Comparison of ENCODE assay signal across 28 mouse cellular contexts in genomic region chr13:45437134-45437533, GRCm38 (mm10). TPM values are rescaled to one million over a fixed set of nuclear protein-coding genes. Genes with fewer than 3 reads are reported as not detected.
DNase-seq lines count a peak whose midpoint lies in the region; ATAC-seq and TF ChIP-seq lines count a peak whose summit lies in the region.
"Had no signal": no experiment of that assay in that cellular context is flagged by ENCODE, and none has a peak within 500 bp of the region (broad histone marks: within the 10 kb centered on the region; RNA-seq: fewer than 3 reads in every experiment).

No protein-coding gene starts in this region.

- no peaks in the 10 kb centered on the region for H3K4me1 ChIP-seq in hindbrain, postnatal 0 days (ENCODE audit: insufficient read depth, low read length)
- no peaks in the 10 kb centered on the region for H3K4me1 ChIP-seq in hindbrain, embryonic 12.5 days
- H3K4me1 ChIP-seq in kidney, embryonic 15.5 days: peaks cover 7% of the 10 kb centered on the region; the same call in 1 of the 2 replicates
- H3K4me1 ChIP-seq in forebrain, embryonic 10.5 days: no peaks in the 10 kb centered on the region
- H3K4me1 ChIP-seq: embryonic facial prominence, embryonic 12.5 days; forebrain, embryonic 15.5 days; hindbrain, embryonic 13.5 days; midbrain, embryonic 15.5 days; neural tube, embryonic 12.5 days; stomach, embryonic 15.5 days had no signal

- H3K4me3 ChIP-seq in hindbrain, postnatal 0 days (ENCODE audit: low read length): no peak overlapping the region
- H3K4me3 ChIP-seq in hindbrain, embryonic 12.5 days: no peak overlapping the region
- H3K4me3 ChIP-seq in gastrocnemius, adult 2 months: peak overlapping the region; percentile 34
- H3K4me3 ChIP-seq in kidney, embryonic 15.5 days (replicated peaks): no peak overlapping the region
- H3K4me3 ChIP-seq in forebrain, embryonic 10.5 days: no peak overlapping the region
- H3K4me3 ChIP-seq: embryonic facial prominence, embryonic 12.5 days; forebrain, embryonic 15.5 days; hindbrain, embryonic 13.5 days; liver, embryonic 12.5 days; midbrain, embryonic 15.5 days; neural tube, embryonic 12.5 days; stomach, embryonic 15.5 days had no signal

- 71% methylated on average over 9 of the region's 9 CpGs for WGBS in hindbrain, postnatal 0 days
- WGBS in hindbrain, embryonic 12.5 days: 91% methylated on average over 9 of the region's 9 CpGs
- 85% methylated on average over 9 of the region's 9 CpGs for WGBS in kidney, embryonic 15.5 days
- 96% methylated on average over 9 of the region's 9 CpGs for whole genome bisulfite sequencing in forebrain, embryonic 10.5 days

- H3K4me2 ChIP-seq in hindbrain, postnatal 0 days (ENCODE audit: low read depth, low read length): no peak overlapping the region
- no peak overlapping the region for H3K4me2 ChIP-seq in hindbrain, embryonic 12.5 days (replicated peaks)
- H3K4me2 ChIP-seq in kidney, embryonic 15.5 days: no peak overlapping the region
- H3K4me2 ChIP-seq: embryonic facial prominence, embryonic 12.5 days; forebrain, embryonic 15.5 days; heart, embryonic 11.5 days; hindbrain, embryonic 13.5 days; liver, embryonic 12.5 days; midbrain, embryonic 15.5 days; neural tube, embryonic 12.5 days; stomach, embryonic 15.5 days had no signal

- H3K27me3 ChIP-seq in hindbrain, postnatal 0 days (ENCODE audit: insufficient read depth, low read length): no peaks in the 10 kb centered on the region
- no peaks in the 10 kb centered on the region for H3K27me3 ChIP-seq in hindbrain, embryonic 12.5 days
- no peaks in the 10 kb centered on the region for H3K27me3 ChIP-seq in kidney, embryonic 15.5 days
- H3K27me3 ChIP-seq in forebrain, embryonic 10.5 days (ENCODE audit: poor library complexity, severe bottlenecking): no peaks in the 10 kb centered on the region
- H3K27me3 ChIP-seq: embryonic facial prominence, embryonic 12.5 days; forebrain, embryonic 15.5 days; hindbrain, embryonic 13.5 days; midbrain, embryonic 15.5 days; neural tube, embryonic 12.5 days; stomach, embryonic 15.5 days had no signal

- H3K9ac ChIP-seq in hindbrain, postnatal 0 days (replicated peaks; ENCODE audit: low read length): no peak overlapping the region
- no peak overlapping the region for H3K9ac ChIP-seq in hindbrain, embryonic 12.5 days
- H3K9ac ChIP-seq in kidney, embryonic 15.5 days: no peak overlapping the region
- H3K9ac ChIP-seq: embryonic facial prominence, embryonic 12.5 days; forebrain, embryonic 15.5 days; hindbrain, embryonic 13.5 days; liver, embryonic 12.5 days; midbrain, embryonic 15.5 days; neural tube, embryonic 12.5 days; stomach, embryonic 15.5 days had no signal

- H3K36me3 ChIP-seq in hindbrain, postnatal 0 days (ENCODE audit: insufficient read depth, low read length): no peaks in the 10 kb centered on the region
- no peaks in the 10 kb centered on the region for H3K36me3 ChIP-seq in hindbrain, embryonic 12.5 days
- H3K36me3 ChIP-seq in kidney, embryonic 15.5 days: no peaks in the 10 kb centered on the region
- H3K36me3 ChIP-seq in forebrain, embryonic 10.5 days (replicated peaks): no peaks in the 10 kb centered on the region
- H3K36me3 ChIP-seq: embryonic facial prominence, embryonic 12.5 days; forebrain, embryonic 15.5 days; G1E; hindbrain, embryonic 13.5 days; liver, embryonic 12.5 days; midbrain, embryonic 15.5 days; neural tube, embryonic 12.5 days; stomach, embryonic 15.5 days had no signal

- no peak overlapping the region for H3K27ac ChIP-seq in hindbrain, postnatal 0 days
- H3K27ac ChIP-seq in hindbrain, embryonic 12.5 days: no peak overlapping the region
- H3K27ac ChIP-seq in gastrocnemius, adult 2 months: no peak overlapping the region
- no peak overlapping the region for H3K27ac ChIP-seq in kidney, embryonic 15.5 days
- H3K27ac ChIP-seq in forebrain, embryonic 10.5 days: no peak overlapping the region
- H3K27ac ChIP-seq: embryonic facial prominence, embryonic 12.5 days; forebrain, embryonic 15.5 days; hindbrain, embryonic 13.5 days; liver, embryonic 12.5 days; macrophage; midbrain, embryonic 15.5 days; neural tube, embryonic 12.5 days; stomach, embryonic 15.5 days had no signal

- ATAC-seq in hindbrain, postnatal 0 days: no peak
- no peak for ATAC-seq in hindbrain, embryonic 12.5 days (ENCODE audit: low FRiP score)
- ATAC-seq in kidney, embryonic 15.5 days (replicated peaks; ENCODE audit: low FRiP score): no peak
- ATAC-seq: forebrain, embryonic 15.5 days; intestine, postnatal 0 days; liver, embryonic 12.5 days; lung, postnatal 0 days; midbrain, embryonic 15.5 days had no signal

- TF ChIP-seq CTCF in hindbrain, postnatal 0 days (IDR thresholded peaks at IDR 0.05; ENCODE audit: low read depth): no peak
- TF ChIP-seq CTCF in gastrocnemius, adult 2 months (IDR thresholded peaks at IDR 0.05): no peak

- intact Hi-C loops in gastrocnemius, adult 2 months (cut with DNase I): no loop called here

- no peaks in the 10 kb centered on the region for H3K9me3 ChIP-seq in hindbrain, postnatal 0 days (ENCODE audit: low read length)
- no peaks in the 10 kb centered on the region for H3K9me3 ChIP-seq in hindbrain, embryonic 12.5 days (replicated peaks)
- no peaks in the 10 kb centered on the region for H3K9me3 ChIP-seq in kidney, embryonic 15.5 days (replicated peaks)
- no peaks in the 10 kb centered on the region for H3K9me3 ChIP-seq in forebrain, embryonic 10.5 days
- H3K9me3 ChIP-seq: embryonic facial prominence, embryonic 12.5 days; forebrain, embryonic 15.5 days; G1E; hindbrain, embryonic 13.5 days; liver, embryonic 12.5 days; midbrain, embryonic 15.5 days; neural tube, embryonic 12.5 days; stomach, embryonic 15.5 days had no signal

- peak; percentile 39 for DNase-seq in adrenal gland, postnatal 14 days
- DNase-seq in adrenal gland, adult 8-10 months: no peak
- peak; percentile 42 for DNase-seq in hindbrain, postnatal 0 days (ENCODE audit: low spot score)
- DNase-seq in gastrocnemius, adult 2 months: peak; percentile 86
- DNase-seq in gastrocnemius, postnatal 4 days (ENCODE audit: low spot score in 2 of 2): peak; percentile 38 to 67
- no peak for DNase-seq in forebrain, embryonic 10.5 days (ENCODE audit: extremely low spot score, low spot score)
- DNase-seq: adrenal gland, postnatal 25 days; cerebellum, adult 18-20 months; embryo, embryonic 11 days; heart, postnatal 36 days; kidney, adult 9 months; kidney, postnatal 25 days; lung, adult 18-20 months; right cerebral cortex, adult 18-20 months had no signal

RNA-seq across cellular contexts. Expression of gene Mylip, which starts 47.6 kb away (rescaled TPM):
- 22.7 and 32.0 TPM in 2 replicates for total RNA-seq in adrenal gland, postnatal 14 days (2021)
- 10 to 100 TPM in 3 of 4 experiments, 1 to 10 TPM in 1; 8.3 to 13.3 (median 12.2) TPM for total RNA-seq in adrenal gland, adult 8-10 months (2022)
- total RNA-seq in hindbrain, postnatal 0 days (2014; rRNA removed): 13.0 and 15.1 TPM in 2 replicates
- polyA plus RNA-seq in hindbrain, postnatal 0 days (2015; fragmentation: Nextera tagmentation; extraction: Ambion mirVana): 4.4 and 4.6 TPM in 2 replicates
- 15.5 and 16.7 TPM in 2 replicates for polyA plus RNA-seq in hindbrain, embryonic 12.5 days (2016; fragmentation: Nextera tagmentation; extraction: Ambion mirVana)
- 10 to 100 TPM in 1 of 2 experiments, 1 to 10 TPM in 1; 8.3 to 18.5 TPM for total RNA-seq in gastrocnemius, adult 2 months (2021)
- total RNA-seq in gastrocnemius, postnatal 4 days (2021): 10 to 100 TPM in 1 of 2 experiments, 1 to 10 TPM in 1; 8.3 to 11.5 TPM
- 13.1 and 14.8 TPM in 2 replicates for polyA plus RNA-seq in kidney, embryonic 15.5 days (2015; fragmentation: Nextera tagmentation; extraction: Ambion mirVana)
- polyA plus RNA-seq in forebrain, embryonic 10.5 days (2016; fragmentation: Nextera tagmentation; extraction: Ambion mirVana): 4.1 and 4.9 TPM in 2 replicates

Comparison
In these comparisons a context has a peak if more than half of its experiments do, and no peak if none do; other contexts are left out.
1. DNase-seq: peak in adrenal gland, postnatal 14 days (single experiment), hindbrain, postnatal 0 days (single experiment), gastrocnemius, adult 2 months (single experiment) and gastrocnemius, postnatal 4 days (2 of 2); none in adrenal gland, adult 8-10 months (single experiment) and forebrain, embryonic 10.5 days (single experiment).